Mouse (Mus musculus): ENCODE data around the gene Lyrm7. TPM values are rescaled to one million over a fixed set of nuclear protein-coding genes. Genes with fewer than 3 reads are reported as not detected.
"Not testable (repeated sequence)": the region's sequence is repeated elsewhere in the genome, so short reads cannot be mapped to it uniquely, and the experiment has no call there.

Gene Lyrm7
- polyA plus RNA-seq, 1 experiment from 2014 or later: 5.8 TPM

DNA sequence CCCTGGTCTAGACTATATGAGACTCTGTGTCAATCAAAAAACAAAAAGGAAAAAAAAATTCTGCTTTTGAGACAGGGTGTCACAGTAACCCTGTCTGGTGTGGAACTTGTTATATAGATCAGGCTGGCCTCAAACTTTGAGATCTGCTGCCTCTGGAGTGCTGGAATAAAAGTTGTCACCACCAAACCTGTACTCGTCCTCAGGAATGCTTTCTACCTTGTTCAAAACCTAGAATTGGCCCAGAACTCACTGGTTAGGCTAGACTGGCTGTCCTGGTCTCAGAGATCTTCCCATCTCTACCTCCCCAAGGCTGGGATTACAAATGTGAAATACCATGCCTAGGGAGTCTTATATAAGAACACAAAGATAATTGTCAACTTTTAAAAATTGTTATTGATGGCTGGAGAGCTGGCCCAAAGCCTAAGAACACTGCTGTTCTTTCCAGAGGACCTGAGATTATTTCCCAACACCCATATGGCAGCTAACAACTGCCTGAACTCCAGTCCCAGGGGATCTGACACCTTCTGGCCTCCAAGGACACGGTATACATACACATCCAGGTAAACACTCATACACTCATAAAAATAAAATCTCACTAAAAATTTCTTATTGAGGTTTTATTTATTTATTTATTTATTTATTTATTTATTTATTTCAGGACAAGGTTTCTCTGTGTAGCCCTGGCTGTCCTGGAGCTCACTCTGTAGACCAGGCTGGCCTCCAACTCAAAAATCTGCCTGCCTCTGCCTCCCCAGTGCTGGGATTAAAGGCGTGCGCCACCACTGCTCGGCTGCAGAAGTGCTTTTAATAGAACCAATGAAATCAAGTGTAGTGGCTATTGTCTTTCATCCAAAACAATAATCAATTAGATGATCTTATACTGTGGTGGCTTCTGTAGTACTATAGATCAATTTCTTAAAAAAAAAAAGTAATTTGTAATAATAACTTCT, 1.0 kb upstream of the Lyrm7 start:
- no peak for ATAC-seq (ENCODE audit: low FRiP score)
- peak; percentile 66 for DNase-seq (ENCODE audit: low spot score, missing footprints)
- Histone ChIP-seq H3K9ac (ENCODE audit: low read length) (no peak overlapping the region; the same call in 1 of the 2 replicates), H3K9me3 (ENCODE audit: control insufficient read depth, low read length) (no peaks in the 10 kb centered on the region), H3K4me1 (ENCODE audit: control insufficient read depth, insufficient read depth, low read length) (peaks cover 10% of the 10 kb centered on the region; the same call in 1 of the 2 replicates), H3K36me3 (ENCODE audit: control insufficient read depth, insufficient read depth, low read length) (no peaks in the 10 kb centered on the region), H3K27ac (ENCODE audit: low read depth, low read length) (no peak overlapping the region), H3K27me3 (ENCODE audit: control insufficient read depth, insufficient read depth, low read length) (no peaks in the 10 kb centered on the region), H3K4me2 (peak overlapping the region; percentile 67), H3K4me3 (ENCODE audit: low read depth, low read length) (no peak overlapping the region)
- WGBS: 92% methylated on average over 5 of the region's 5 CpGs

DNA sequence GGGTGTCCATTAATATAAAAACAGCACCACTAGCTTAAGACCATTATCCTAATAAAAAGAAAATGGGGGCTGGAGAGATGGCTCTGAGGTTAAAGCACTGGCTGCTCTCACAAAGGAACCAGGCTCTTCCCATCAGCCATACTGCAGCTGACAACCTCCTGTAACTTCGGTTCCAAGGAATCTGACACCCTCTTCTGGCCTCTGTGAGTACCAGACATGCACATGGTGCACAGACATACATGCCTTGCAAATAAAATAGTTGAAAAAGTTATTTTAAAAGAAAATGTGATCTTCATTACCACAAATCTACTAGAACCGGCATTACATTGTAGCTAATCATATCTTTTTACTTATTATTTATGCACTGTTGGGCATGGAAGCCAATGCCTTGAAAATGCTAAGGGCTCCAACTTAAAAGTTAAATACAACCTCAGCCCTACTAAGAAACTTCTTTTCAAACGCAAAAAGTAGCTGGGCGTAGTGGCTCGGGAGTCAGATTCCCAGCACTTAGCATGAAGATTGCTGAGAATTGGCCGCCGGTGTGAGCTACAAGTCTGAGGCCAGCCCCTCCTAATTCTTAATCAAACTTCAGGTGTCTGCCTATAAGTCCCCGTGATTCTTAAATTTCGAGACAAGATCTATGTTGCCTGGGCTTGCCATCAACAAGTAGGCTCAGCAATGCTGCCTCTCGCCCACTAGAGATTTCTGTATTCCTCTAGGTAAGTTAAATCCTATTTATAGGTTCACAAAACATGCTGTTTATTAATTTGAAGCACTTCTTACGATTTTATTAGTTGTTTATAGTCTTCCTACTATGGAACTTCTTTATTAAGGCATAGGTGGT, 1.2 kb downstream of the Lyrm7 start:
- ATAC-seq (ENCODE audit: low FRiP score) (no peak), DNase-seq (ENCODE audit: low spot score, missing footprints) (no peak)
- 33% methylated on average over 11 of the region's 11 CpGs for WGBS

DNA sequence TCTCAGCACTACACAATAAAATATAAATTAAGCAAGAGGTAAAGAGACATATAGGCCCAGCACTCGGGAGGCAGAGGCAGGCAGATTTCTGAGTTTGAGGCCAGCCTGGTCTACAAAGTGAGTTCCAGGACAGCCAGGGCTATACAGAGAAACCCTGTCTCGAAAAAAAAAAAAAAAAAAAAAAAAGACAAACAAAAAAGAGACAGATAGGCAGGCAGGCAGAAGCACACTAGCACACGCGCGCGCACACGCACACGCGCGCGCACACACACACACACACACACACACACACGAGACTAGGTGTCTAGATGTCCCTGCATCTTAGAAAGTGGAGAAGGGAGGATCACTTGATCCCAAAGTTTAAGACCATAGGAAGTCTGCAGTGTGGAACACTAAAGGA, 1.8 kb downstream of the Lyrm7 start:
- ATAC-seq (ENCODE audit: low FRiP score); H3K36me3 ChIP-seq (ENCODE audit: control insufficient read depth, insufficient read depth, low read length); H3K9ac ChIP-seq (ENCODE audit: low read length); H3K27me3 ChIP-seq (ENCODE audit: control insufficient read depth, insufficient read depth, low read length); H3K27ac ChIP-seq (ENCODE audit: low read depth, low read length); H3K4me2 ChIP-seq; H3K4me3 ChIP-seq (ENCODE audit: low read depth, low read length); H3K9me3 ChIP-seq (ENCODE audit: control insufficient read depth, low read length); DNase-seq (ENCODE audit: low spot score, missing footprints); H3K4me1 ChIP-seq (ENCODE audit: control insufficient read depth, insufficient read depth, low read length): not testable (repeated sequence)
- WGBS: 97% methylated on average over 11 of the region's 12 CpGs

More for the DNA sequence above, 1.2 kb downstream of the Lyrm7 start:
- peaks cover 8% of the 10 kb centered on the region; the same call in 1 of the 2 replicates for H3K4me1 ChIP-seq (ENCODE audit: control insufficient read depth, insufficient read depth, low read length)
- H3K4me2 ChIP-seq: peak overlapping the region; percentile 54
- no peak overlapping the region; the same call in 1 of the 2 replicates for H3K27ac ChIP-seq (ENCODE audit: low read depth, low read length)
- H3K9ac ChIP-seq (ENCODE audit: low read length): peak overlapping the region; percentile 67
- H3K4me3 ChIP-seq (ENCODE audit: low read depth, low read length): peak overlapping the region; percentile 47
- no peaks in the 10 kb centered on the region for H3K27me3 ChIP-seq (ENCODE audit: control insufficient read depth, insufficient read depth, low read length)
- H3K36me3 ChIP-seq (ENCODE audit: control insufficient read depth, insufficient read depth, low read length): no peaks in the 10 kb centered on the region
- H3K9me3 ChIP-seq (ENCODE audit: control insufficient read depth, low read length): no peaks in the 10 kb centered on the region

DNA sequence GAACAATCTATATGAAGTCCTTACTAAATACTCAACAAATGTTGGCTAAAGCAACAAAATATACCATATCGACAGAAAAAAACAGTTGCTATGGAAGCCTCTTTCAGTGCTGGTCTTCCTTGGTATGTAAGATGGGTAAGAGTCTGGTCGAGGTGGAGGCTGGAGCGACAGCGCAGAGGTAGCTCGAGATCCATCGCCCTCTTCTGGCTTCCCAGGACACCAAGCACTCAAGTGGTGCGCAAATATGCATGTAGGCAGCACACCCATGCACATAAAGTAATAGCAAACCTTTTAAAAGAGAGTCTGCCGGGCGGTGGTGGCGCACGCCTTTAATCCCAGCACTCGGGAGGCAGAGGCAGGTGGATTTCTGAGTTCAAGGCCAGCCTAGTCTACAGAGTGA, 9.1 kb downstream of the Lyrm7 start:
- H3K4me1 ChIP-seq (ENCODE audit: control insufficient read depth, insufficient read depth, low read length): no peaks in the 10 kb centered on the region
- no peaks in the 10 kb centered on the region for H3K9me3 ChIP-seq (ENCODE audit: control insufficient read depth, low read length)
- H3K4me3 ChIP-seq (ENCODE audit: low read depth, low read length): no peak overlapping the region
- ATAC-seq (ENCODE audit: low FRiP score) (no peak), DNase-seq (ENCODE audit: low spot score, missing footprints) (peak; percentile 81)
- no peak overlapping the region for H3K9ac ChIP-seq (ENCODE audit: low read length)
- no peaks in the 10 kb centered on the region for H3K36me3 ChIP-seq (ENCODE audit: control insufficient read depth, insufficient read depth, low read length)
- no peak overlapping the region for H3K4me2 ChIP-seq
- H3K27me3 ChIP-seq (ENCODE audit: control insufficient read depth, insufficient read depth, low read length): no peaks in the 10 kb centered on the region
- WGBS: 92% methylated on average over 12 of the region's 12 CpGs
- no peak overlapping the region for H3K27ac ChIP-seq (ENCODE audit: low read depth, low read length)

DNA sequence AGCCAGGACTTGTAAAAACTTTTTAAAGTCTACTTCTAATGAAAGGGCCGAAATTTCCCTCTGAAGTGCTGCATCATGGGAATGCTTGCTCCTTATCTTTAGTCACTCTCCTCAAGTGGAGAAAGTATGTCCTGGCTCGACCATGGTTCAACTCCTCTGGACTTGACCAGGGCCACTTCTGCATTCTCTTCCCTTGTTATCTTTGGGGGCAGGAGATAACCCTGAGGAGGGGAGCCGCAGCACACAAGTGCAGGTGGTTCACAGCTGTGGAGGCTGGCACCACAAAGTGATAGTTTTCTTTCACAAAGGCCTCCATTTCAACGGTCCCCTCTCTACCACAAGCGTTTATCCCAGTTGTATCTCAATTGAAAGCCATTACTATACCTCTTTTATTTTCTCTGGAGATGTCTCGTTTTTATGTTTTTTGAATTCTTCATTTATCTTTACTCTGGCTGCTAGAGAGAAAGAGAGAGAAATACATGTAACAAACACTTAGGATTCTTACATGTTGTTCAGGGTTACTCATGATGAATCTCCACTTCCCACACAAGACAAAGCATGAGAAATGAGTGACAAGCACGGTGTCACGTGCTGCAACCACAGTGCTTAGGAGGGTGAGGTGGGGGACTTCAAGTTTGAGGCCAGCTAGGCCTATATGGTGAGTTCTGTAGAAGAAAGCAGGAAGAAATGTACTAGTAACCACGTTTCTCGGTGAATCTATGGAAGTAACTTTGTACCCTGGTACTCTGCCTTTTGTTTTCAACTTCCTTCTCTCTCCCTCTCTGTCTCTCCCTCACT, 10.6 kb downstream of the Lyrm7 start:
- 87% methylated on average over 10 of the region's 10 CpGs for WGBS
- no peak overlapping the region for H3K4me2 ChIP-seq

DNA sequence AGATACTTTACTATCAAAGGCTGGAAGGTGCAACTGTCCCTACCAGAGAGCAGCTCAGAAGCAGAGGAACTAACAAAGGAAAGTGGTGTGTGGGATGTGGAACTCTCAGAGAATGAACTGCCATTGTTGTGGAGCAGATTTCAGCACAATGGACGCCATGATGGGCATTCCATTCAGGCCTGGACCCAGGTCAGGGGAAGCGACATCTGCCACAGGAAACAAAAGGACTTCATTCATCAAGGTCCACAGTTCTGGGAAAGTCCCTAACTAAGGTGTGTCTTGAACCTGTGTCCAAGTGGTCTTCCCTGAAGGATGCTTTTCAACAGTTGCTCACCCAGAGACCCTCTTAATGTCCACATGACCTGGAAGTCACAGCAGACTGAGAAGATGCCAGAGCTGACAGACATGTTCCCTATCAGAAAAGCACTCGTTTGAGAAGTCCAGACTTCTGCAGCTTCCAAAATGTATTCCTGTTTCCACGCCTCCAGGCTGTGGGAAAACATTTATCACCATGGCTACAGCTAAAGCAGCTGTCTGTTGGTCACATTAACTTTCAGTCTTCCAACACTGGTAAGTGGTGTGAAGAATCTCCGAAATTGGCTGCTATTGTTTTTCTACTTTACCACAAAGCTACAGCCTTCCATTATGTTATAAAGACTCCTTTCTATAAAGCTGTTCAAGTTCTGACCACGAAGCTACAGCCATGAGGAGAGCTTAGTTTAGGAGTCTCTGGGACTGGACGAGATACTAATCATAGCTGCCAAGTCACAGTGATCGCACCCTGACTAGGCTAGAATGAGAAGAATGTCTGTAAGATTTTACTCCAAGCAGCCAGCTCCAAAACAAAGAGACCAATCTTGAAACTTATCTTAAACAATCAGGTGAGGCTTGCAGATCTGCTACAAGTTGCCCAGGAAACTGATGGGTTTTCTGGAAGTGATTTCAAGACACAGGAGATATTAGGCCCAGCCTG, 15.0 kb downstream of the Lyrm7 start:
- Histone ChIP-seq H3K4me1 (ENCODE audit: control insufficient read depth, insufficient read depth, low read length) (peaks cover 7% of the 10 kb centered on the region; the same call in 1 of the 2 replicates), H3K9me3 (ENCODE audit: control insufficient read depth, low read length) (no peaks in the 10 kb centered on the region), H3K4me3 (ENCODE audit: low read depth, low read length) (no peak overlapping the region), H3K4me2 (no peak overlapping the region), H3K36me3 (ENCODE audit: control insufficient read depth, insufficient read depth, low read length) (no peaks in the 10 kb centered on the region), H3K9ac (ENCODE audit: low read length) (no peak overlapping the region), H3K27ac (ENCODE audit: low read depth, low read length) (peak overlapping the region; percentile 65), H3K27me3 (ENCODE audit: control insufficient read depth, insufficient read depth, low read length) (no peaks in the 10 kb centered on the region)
- 33% methylated on average over 8 of the region's 8 CpGs for WGBS
- peak; percentile 87 for DNase-seq (ENCODE audit: low spot score, missing footprints)
- peak; percentile 55; the same call in 1 of the 2 replicates for ATAC-seq (ENCODE audit: low FRiP score)

More for the DNA sequence above, 10.6 kb downstream of the Lyrm7 start:
- peak; percentile 53 for DNase-seq (ENCODE audit: low spot score, missing footprints)
- H3K27me3 ChIP-seq (ENCODE audit: control insufficient read depth, insufficient read depth, low read length): no peaks in the 10 kb centered on the region
- no peaks in the 10 kb centered on the region for H3K9me3 ChIP-seq (ENCODE audit: control insufficient read depth, low read length)
- ATAC-seq (ENCODE audit: low FRiP score): no peak
- no peak overlapping the region for H3K4me3 ChIP-seq (ENCODE audit: low read depth, low read length)
- H3K36me3 ChIP-seq (ENCODE audit: control insufficient read depth, insufficient read depth, low read length): no peaks in the 10 kb centered on the region
- no peak overlapping the region for H3K9ac ChIP-seq (ENCODE audit: low read length)
- H3K4me1 ChIP-seq (ENCODE audit: control insufficient read depth, insufficient read depth, low read length): peaks cover 7% of the 10 kb centered on the region; the same call in 1 of the 2 replicates
- H3K27ac ChIP-seq (ENCODE audit: low read depth, low read length): no peak overlapping the region

DNA sequence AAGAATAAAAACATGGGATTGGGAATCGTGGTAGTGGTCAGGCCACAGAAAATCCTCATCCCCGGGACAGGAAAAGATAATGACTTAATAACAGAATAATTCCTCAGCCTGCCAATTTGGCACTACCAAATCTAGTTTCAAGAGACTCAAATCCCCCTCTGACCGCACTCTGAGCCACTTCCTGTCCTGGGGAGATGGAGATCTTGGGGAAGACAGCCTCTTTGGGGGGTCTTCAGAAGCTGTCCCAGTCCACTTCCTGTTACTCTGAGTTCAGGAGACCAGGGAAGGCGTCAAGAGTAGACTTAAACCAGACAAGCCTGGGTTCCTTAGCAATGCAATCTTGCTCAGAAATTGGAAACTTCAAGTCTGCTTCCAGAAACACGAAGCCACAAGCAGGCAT, 15.8 kb downstream of the Lyrm7 start:
- ATAC-seq (ENCODE audit: low FRiP score) (no peak), DNase-seq (ENCODE audit: low spot score, missing footprints) (no peak)
- Histone ChIP-seq H3K9ac (ENCODE audit: low read length) (no peak overlapping the region), H3K36me3 (ENCODE audit: control insufficient read depth, insufficient read depth, low read length) (no peaks in the 10 kb centered on the region), H3K27me3 (ENCODE audit: control insufficient read depth, insufficient read depth, low read length) (no peaks in the 10 kb centered on the region), H3K9me3 (ENCODE audit: control insufficient read depth, low read length) (no peaks in the 10 kb centered on the region), H3K4me1 (ENCODE audit: control insufficient read depth, insufficient read depth, low read length) (peaks cover 7% of the 10 kb centered on the region; the same call in 1 of the 2 replicates), H3K4me2 (no peak overlapping the region), H3K4me3 (ENCODE audit: low read depth, low read length) (no peak overlapping the region), H3K27ac (ENCODE audit: low read depth, low read length) (peak overlapping the region; percentile 65; the same call in 1 of the 2 replicates)
- 91% methylated on average over 5 of the region's 5 CpGs for WGBS
